Mouse (Mus musculus): ENCODE data around the gene Npr1. TPM values are rescaled to one million over a fixed set of nuclear protein-coding genes. Genes with fewer than 3 reads are reported as not detected.

Gene Npr1
- total RNA-seq, 1 experiment from 2014 or later, result not detected

DNA sequence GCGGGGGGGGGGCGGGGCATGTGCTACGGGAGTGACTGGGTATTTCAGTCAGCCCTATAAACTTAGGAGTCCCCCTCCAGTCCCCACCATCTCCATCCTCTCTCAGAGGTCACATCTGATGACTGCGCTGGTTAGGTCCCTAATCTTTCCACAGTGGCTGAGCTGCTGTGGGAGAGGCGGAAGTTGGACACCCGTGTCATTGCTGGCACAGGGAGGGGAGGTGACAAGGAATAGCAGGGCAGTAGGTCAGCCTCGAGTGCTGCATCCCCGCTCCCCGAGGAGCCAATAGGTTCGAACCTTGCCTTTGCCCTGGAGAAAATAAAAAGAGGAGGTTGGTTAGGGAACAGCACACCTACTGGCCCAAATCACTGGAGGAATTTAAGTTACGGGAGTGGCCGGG, 14.8 kb downstream of the Npr1 start:
- ATAC-seq (replicated peaks in 1 of 2; ENCODE audit: insufficient read depth in 1 of 2, low FRiP score in 2 of 2, low TSS enrichment in 1 of 2, low read depth in 1 of 2, poor library complexity in 2 of 2, severe bottlenecking in 2 of 2), result no peak

GRCm38 (mm10) chr3:90448626-90449025, 17.0 kb downstream of the Npr1 start:
- ATAC-seq (replicated peaks in 1 of 2; ENCODE audit: insufficient read depth in 1 of 2, low FRiP score in 2 of 2, low TSS enrichment in 1 of 2, low read depth in 1 of 2, poor library complexity in 2 of 2, severe bottlenecking in 2 of 2), result no peak

DNA sequence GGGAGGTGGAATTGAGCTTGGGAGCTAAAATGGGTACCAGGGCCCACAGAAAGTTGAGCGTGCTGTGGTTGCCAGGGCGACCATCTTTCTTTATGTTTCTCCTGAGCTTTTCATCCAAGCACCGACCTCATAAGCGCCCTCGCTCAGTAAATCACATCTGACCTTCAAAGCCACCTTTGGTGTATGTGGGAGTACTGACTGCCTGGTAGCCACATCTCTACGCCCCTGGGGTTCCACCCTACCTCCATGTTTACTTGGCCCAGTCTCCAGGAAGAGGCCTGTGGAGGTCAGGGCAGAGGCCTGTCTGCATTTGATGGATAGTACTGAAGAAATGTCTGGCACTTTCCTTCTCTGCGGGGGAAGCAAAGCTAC, 18.6 kb downstream of the Npr1 start:
- 0 out of 4 replicates have a peak, but pooled peaks of 1 of the 2 experiments have one; percentile 8 for ATAC-seq (replicated peaks in 1 of 2; ENCODE audit: insufficient read depth in 1 of 2, low FRiP score in 2 of 2, low TSS enrichment in 1 of 2, low read depth in 1 of 2, poor library complexity in 2 of 2, severe bottlenecking in 2 of 2)

DNA sequence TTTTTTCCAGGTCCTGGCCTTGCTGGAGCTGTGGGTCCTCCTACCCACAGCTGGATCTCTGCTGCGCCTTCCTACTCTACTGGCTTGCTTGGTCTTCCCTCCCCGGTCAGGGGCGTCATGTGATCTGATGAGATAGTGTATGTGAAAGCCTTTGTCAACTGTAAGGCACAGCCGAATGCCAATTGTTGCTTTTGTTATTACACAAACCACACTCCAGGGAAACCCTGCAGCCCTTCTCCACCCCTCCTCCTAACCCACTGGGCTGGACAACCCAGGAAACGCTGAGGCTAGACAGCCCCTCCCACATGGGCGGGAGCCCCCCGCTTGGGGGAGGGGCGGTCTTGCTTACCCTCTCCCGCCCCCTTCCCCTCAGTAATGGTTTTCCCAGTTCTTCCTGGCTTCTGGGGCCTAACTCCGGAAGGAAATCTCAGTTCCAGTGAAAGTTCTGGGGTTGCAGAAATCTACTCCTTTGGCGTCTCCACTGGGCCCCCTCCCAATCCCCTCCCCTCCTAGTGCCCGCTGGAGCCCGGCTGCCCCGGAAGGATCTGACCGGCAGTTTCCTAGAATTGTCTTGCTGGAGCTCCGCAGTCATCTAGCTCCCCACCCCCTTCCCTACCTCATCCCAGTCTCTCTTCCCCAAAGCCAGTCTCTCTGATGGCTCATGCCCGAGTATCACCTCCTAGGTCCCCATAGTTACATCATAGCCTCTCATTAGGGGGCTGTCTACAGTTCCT, 19.1 kb downstream of the Npr1 start:
- peak; percentile 83 to 87 for ATAC-seq (replicated peaks in 1 of 2; ENCODE audit: insufficient read depth in 1 of 2, low FRiP score in 2 of 2, low TSS enrichment in 1 of 2, low read depth in 1 of 2, poor library complexity in 2 of 2, severe bottlenecking in 2 of 2)

GRCm38 (mm10) chr3:90445417-90446200, 20.1 kb downstream of the Npr1 start:
- ATAC-seq (replicated peaks in 1 of 2; ENCODE audit: insufficient read depth in 1 of 2, low FRiP score in 2 of 2, low TSS enrichment in 1 of 2, low read depth in 1 of 2, poor library complexity in 2 of 2, severe bottlenecking in 2 of 2), result no peak

- ATAC-seq (replicated peaks in 1 of 2; ENCODE audit: insufficient read depth in 1 of 2, low FRiP score in 2 of 2, low TSS enrichment in 1 of 2, low read depth in 1 of 2, poor library complexity in 2 of 2, severe bottlenecking in 2 of 2), result no peak
Measured at GRCm38 (mm10) chr3:90443977-90444376, 21.7 kb downstream of the Npr1 start.

- no peak for ATAC-seq (replicated peaks in 1 of 2; ENCODE audit: insufficient read depth in 1 of 2, low FRiP score in 2 of 2, low TSS enrichment in 1 of 2, low read depth in 1 of 2, poor library complexity in 2 of 2, severe bottlenecking in 2 of 2)
Measured at GRCm38 (mm10) chr3:90440756-90441155, 24.9 kb downstream of the Npr1 start.

DNA sequence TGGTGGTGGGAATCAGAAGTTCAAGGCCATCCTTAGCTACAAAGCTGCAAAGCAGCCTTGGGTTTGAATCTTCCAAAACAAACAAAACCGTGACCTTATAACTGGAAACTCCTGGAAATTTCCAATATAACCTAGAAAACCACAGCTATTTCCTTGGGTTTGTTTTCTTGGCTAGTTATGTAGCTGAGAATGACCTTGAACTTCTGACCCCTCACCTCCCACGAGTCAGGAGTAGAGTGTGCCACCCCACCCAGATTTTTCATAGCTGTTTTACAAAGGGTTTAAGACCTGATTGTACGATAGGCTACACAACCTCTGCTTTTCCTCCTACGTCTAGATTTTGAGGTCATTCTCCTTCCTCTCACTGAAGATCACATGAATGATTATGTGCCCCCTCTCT, 28.5 kb downstream of the Npr1 start:
- no peak for ATAC-seq (replicated peaks in 1 of 2; ENCODE audit: insufficient read depth in 1 of 2, low FRiP score in 2 of 2, low TSS enrichment in 1 of 2, low read depth in 1 of 2, poor library complexity in 2 of 2, severe bottlenecking in 2 of 2)

- no peak for ATAC-seq (replicated peaks in 1 of 2; ENCODE audit: insufficient read depth in 1 of 2, low FRiP score in 2 of 2, low TSS enrichment in 1 of 2, low read depth in 1 of 2, poor library complexity in 2 of 2, severe bottlenecking in 2 of 2)
Measured at GRCm38 (mm10) chr3:90434073-90434730, 31.5 kb downstream of the Npr1 start.

- ATAC-seq (replicated peaks in 1 of 2; ENCODE audit: insufficient read depth in 1 of 2, low FRiP score in 2 of 2, low TSS enrichment in 1 of 2, low read depth in 1 of 2, poor library complexity in 2 of 2, severe bottlenecking in 2 of 2), result peak; percentile 99
Measured at GRCm38 (mm10) chr3:90433381-90434020, 32.2 kb downstream of the Npr1 start, which contains the start of gene Ints3. Gene Ints3 (minus strand): TSS chr3:90433622.

- peak; percentile 28 to 41; a peak in 3 of 4 replicates for ATAC-seq (replicated peaks in 1 of 2; ENCODE audit: insufficient read depth in 1 of 2, low FRiP score in 2 of 2, low TSS enrichment in 1 of 2, low read depth in 1 of 2, poor library complexity in 2 of 2, severe bottlenecking in 2 of 2)
Measured at GRCm38 (mm10) chr3:90432811-90433219, 32.9 kb downstream of the Npr1 start.

GRCm38 (mm10) chr3:90432348-90432747, 33.3 kb downstream of the Npr1 start:
- ATAC-seq (replicated peaks in 1 of 2; ENCODE audit: insufficient read depth in 1 of 2, low FRiP score in 2 of 2, low TSS enrichment in 1 of 2, low read depth in 1 of 2, poor library complexity in 2 of 2, severe bottlenecking in 2 of 2), result no peak

- no peak for ATAC-seq (replicated peaks in 1 of 2; ENCODE audit: insufficient read depth in 1 of 2, low FRiP score in 2 of 2, low TSS enrichment in 1 of 2, low read depth in 1 of 2, poor library complexity in 2 of 2, severe bottlenecking in 2 of 2)
Measured at GRCm38 (mm10) chr3:90429576-90429975, 36.1 kb downstream of the Npr1 start.

DNA sequence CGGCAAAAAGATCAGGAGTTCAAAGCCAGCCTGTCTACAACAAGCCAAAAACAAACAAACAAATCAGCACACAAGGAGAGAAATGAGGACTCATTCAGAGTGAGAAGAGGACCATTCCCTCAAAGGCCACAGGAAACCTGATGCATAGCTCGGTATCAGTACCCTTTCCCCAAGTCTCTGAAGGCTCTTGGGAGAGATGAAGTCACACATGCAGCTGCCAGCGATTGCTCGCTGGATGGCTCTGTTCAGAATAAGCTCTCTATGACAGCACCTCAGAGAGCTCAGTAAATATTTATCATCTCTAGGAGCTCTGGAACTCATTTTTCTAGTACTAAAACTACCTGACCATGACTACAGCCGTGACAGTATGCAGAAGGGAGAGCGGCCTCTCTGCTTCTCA, 37.5 kb downstream of the Npr1 start:
- no peak for ATAC-seq (replicated peaks in 1 of 2; ENCODE audit: insufficient read depth in 1 of 2, low FRiP score in 2 of 2, low TSS enrichment in 1 of 2, low read depth in 1 of 2, poor library complexity in 2 of 2, severe bottlenecking in 2 of 2)

- no peak for ATAC-seq (replicated peaks in 1 of 2; ENCODE audit: insufficient read depth in 1 of 2, low FRiP score in 2 of 2, low TSS enrichment in 1 of 2, low read depth in 1 of 2, poor library complexity in 2 of 2, severe bottlenecking in 2 of 2)
Measured at GRCm38 (mm10) chr3:90427574-90427973, 38.1 kb downstream of the Npr1 start.

GRCm38 (mm10) chr3:90425499-90425898, 40.2 kb downstream of the Npr1 start:
- ATAC-seq (replicated peaks in 1 of 2; ENCODE audit: insufficient read depth in 1 of 2, low FRiP score in 2 of 2, low TSS enrichment in 1 of 2, low read depth in 1 of 2, poor library complexity in 2 of 2, severe bottlenecking in 2 of 2), result no peak

- no peak for ATAC-seq (replicated peaks in 1 of 2; ENCODE audit: insufficient read depth in 1 of 2, low FRiP score in 2 of 2, low TSS enrichment in 1 of 2, low read depth in 1 of 2, poor library complexity in 2 of 2, severe bottlenecking in 2 of 2)
Measured at GRCm38 (mm10) chr3:90423549-90423948, 42.1 kb downstream of the Npr1 start.

DNA sequence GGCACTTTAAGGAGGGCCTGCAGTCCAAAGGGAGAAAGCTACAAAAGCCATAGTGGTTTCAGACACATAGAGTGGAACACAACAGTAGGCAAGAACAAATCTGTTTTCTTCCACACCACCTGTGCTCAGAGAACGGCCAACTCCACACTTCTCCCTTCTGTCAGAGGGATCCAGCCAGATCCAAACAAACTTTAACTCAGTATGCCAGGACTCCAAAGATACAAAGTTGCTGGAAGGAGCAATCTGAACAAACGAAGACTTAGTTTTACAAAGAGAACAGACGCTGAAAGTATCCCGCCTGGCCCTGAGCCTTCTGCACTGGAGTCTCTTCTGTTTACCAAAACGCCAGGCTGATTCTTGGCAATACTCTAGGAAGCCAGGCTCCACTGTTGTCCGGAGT, 45.0 kb downstream of the Npr1 start:
- ATAC-seq (replicated peaks in 1 of 2; ENCODE audit: insufficient read depth in 1 of 2, low FRiP score in 2 of 2, low TSS enrichment in 1 of 2, low read depth in 1 of 2, poor library complexity in 2 of 2, severe bottlenecking in 2 of 2), result no peak

All from hematopoietic stem cell, adult 5-6 weeks (primary cell).